Mouse (Mus musculus) layer of hippocampus, adult 9-11 months (tissue): ENCODE measurements at regions not wholly inside any gene's neighbourhood (a gene's known extent, or its start where the extent isn't known, plus 50 kb on each side); places are given as distances from the start of the nearest gene placed in this dataset.

Experiments
- DNase-seq: peaks from one replicate; pipeline ENCODE4 v3.0.0; 2022

- DNase-seq, result peak; percentile 29
These were observed 789.6 kb upstream of the Gm21833 start for GRCm38 (mm10) chr16:82038616-82039015.
